In the genomic region with DNA sequence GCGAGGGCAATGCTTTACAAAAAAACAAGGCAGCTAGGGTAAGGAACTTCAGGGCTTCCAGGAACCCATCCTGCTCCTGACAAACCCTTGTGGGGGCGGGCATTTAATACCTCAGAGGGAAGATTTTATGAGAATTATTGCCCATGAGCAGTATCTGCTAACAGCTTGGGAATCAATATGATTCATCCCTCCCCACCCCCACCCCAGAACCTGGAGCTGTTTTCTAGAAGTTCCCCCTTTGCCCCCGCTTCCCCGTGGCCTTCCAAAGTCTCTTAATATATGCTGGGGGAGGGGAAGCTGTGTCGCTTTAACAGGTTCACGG, we compare ENCODE assay signal across 8 mouse cellular contexts. TPM values are rescaled to one million over a fixed set of nuclear protein-coding genes. Genes with fewer than 3 reads are reported as not detected.
DNase-seq lines count a peak whose midpoint lies in the region; ATAC-seq and TF ChIP-seq lines count a peak whose summit lies in the region.
"Had no signal": no experiment of that assay in that cellular context is flagged by ENCODE, and none has a peak within 500 bp of the region (broad histone marks: within the 10 kb centered on the region; RNA-seq: fewer than 3 reads in every experiment).

No protein-coding gene starts in this region.

- no peaks in the 10 kb centered on the region for H3K36me3 ChIP-seq in forebrain, embryonic 12.5 days (replicated peaks)
- no peaks in the 10 kb centered on the region for H3K36me3 ChIP-seq in intestine, embryonic 16.5 days (ENCODE audit: control insufficient read depth, insufficient read depth, low read length)
- no peaks in the 10 kb centered on the region for H3K36me3 ChIP-seq in neural tube, embryonic 15.5 days

- H3K4me3 ChIP-seq in left cerebral cortex, adult 2 months, result peak overlapping the region; percentile 88
- H3K4me3 ChIP-seq in forebrain, embryonic 12.5 days (replicated peaks), result peak overlapping the region; percentile 68
- peak overlapping the region; percentile 67 for H3K4me3 ChIP-seq in intestine, embryonic 16.5 days (ENCODE audit: low read length)
- peak overlapping the region; percentile 71 for H3K4me3 ChIP-seq in neural tube, embryonic 15.5 days (replicated peaks)

- intact Hi-C loops in left cerebral cortex, adult 2 months (cut with DNase I), result loop anchor here (2.0 kb wide), 1 partner anchor 64 kb away; no protein-coding TSS in a partner anchor

- ATAC-seq in forebrain, embryonic 12.5 days (ENCODE audit: low FRiP score), result no peak
- ATAC-seq in intestine, embryonic 16.5 days, result peak; percentile 10; the same call in 1 of the 2 replicates
- ATAC-seq in neural tube, embryonic 15.5 days (ENCODE audit: low FRiP score), result peak; percentile 2

- WGBS in forebrain, embryonic 12.5 days, result 7% methylated on average over 6 of the region's 6 CpGs
- WGBS in intestine, embryonic 16.5 days, result 8% methylated on average over 6 of the region's 6 CpGs
- 5% methylated on average over 6 of the region's 6 CpGs for WGBS in neural tube, embryonic 15.5 days

- no peaks in the 10 kb centered on the region for H3K27me3 ChIP-seq in forebrain, embryonic 12.5 days
- no peaks in the 10 kb centered on the region for H3K27me3 ChIP-seq in intestine, embryonic 16.5 days (replicated peaks; ENCODE audit: control insufficient read depth, insufficient read depth, low read length)
- no peaks in the 10 kb centered on the region for H3K27me3 ChIP-seq in neural tube, embryonic 15.5 days (replicated peaks)

- no peak for DNase-seq in left cerebral cortex, adult 2 months (ENCODE audit: extremely low spot score in 1 of 2, low spot score in 2 of 2)
- no peak for DNase-seq in left cerebral cortex, adult 9 months (ENCODE audit: low spot score in 2 of 2)
- no peak for DNase-seq in adrenal gland, adult 8-10 months
- no peak for DNase-seq in adrenal gland, postnatal 14 days

- H3K27ac ChIP-seq in left cerebral cortex, adult 2 months, result peak overlapping the region; percentile 83
- H3K27ac ChIP-seq in forebrain, embryonic 12.5 days, result peak overlapping the region; percentile 85
- H3K27ac ChIP-seq in intestine, embryonic 16.5 days (ENCODE audit: low read length), result no peak overlapping the region
- peak overlapping the region; percentile 91 for H3K27ac ChIP-seq in neural tube, embryonic 15.5 days (replicated peaks)

- no peaks in the 10 kb centered on the region for H3K9me3 ChIP-seq in forebrain, embryonic 12.5 days
- no peaks in the 10 kb centered on the region for H3K9me3 ChIP-seq in intestine, embryonic 16.5 days (ENCODE audit: control insufficient read depth, low read length)
- no peaks in the 10 kb centered on the region for H3K9me3 ChIP-seq in neural tube, embryonic 15.5 days (replicated peaks)

- peak overlapping the region; percentile 78 for H3K9ac ChIP-seq in forebrain, embryonic 12.5 days
- H3K9ac ChIP-seq in intestine, embryonic 16.5 days (ENCODE audit: low read depth, low read length), result peak overlapping the region; percentile 73; the same call in 1 of the 2 replicates
- H3K9ac ChIP-seq in neural tube, embryonic 15.5 days (replicated peaks), result peak overlapping the region; percentile 76

- H3K4me2 ChIP-seq in forebrain, embryonic 12.5 days, result peak overlapping the region; percentile 57
- H3K4me2 ChIP-seq in intestine, embryonic 16.5 days (ENCODE audit: low read depth, low read length), result peak overlapping the region; percentile 92
- H3K4me2 ChIP-seq in neural tube, embryonic 15.5 days, result peak overlapping the region; percentile 70

- TF ChIP-seq CTCF in left cerebral cortex, adult 2 months (IDR thresholded peaks at IDR 0.05), result no peak

- H3K4me1 ChIP-seq in forebrain, embryonic 12.5 days, result peaks cover 11% of the 10 kb centered on the region
- H3K4me1 ChIP-seq in intestine, embryonic 16.5 days (ENCODE audit: control insufficient read depth, insufficient read depth, low read length), result no peaks in the 10 kb centered on the region
- no peaks in the 10 kb centered on the region for H3K4me1 ChIP-seq in neural tube, embryonic 15.5 days

RNA-seq across cellular contexts. Expression of a gene that starts 0.9 kb away (rescaled TPM):
- 100 to 1,000 TPM in 1 of 2 experiments, 10 to 100 TPM in 1; 95.9 to 117 TPM for total RNA-seq in left cerebral cortex, adult 2 months (2021)
- 185 and 220 TPM in 2 replicates for polyA plus RNA-seq in forebrain, embryonic 12.5 days (2016; fragmentation: Nextera tagmentation; extraction: Ambion mirVana)
- 38.6 and 46.3 TPM in 2 replicates for polyA plus RNA-seq in intestine, embryonic 16.5 days (2015; fragmentation: Nextera tagmentation; extraction: Ambion mirVana)
- polyA plus RNA-seq in neural tube, embryonic 15.5 days (2015; fragmentation: Nextera tagmentation; extraction: Ambion mirVana), result 304 and 344 TPM in 2 replicates
- total RNA-seq in adrenal gland, adult 8-10 months (2022), result 1 to 10 TPM; 2.6 to 8.5 (median 7.1) TPM
- 3.8 and 9.6 TPM in 2 replicates for total RNA-seq in adrenal gland, postnatal 14 days (2021)
- total RNA-seq: liver, adult 2 months had no signal
- polyA plus RNA-seq: liver, adult 2 months had no signal

RNA-seq across cellular contexts. Expression of a gene that starts 46.6 kb away (rescaled TPM):
- 10 to 100 TPM; 18.6 to 23.6 TPM for total RNA-seq in left cerebral cortex, adult 2 months (2021)
- 1.3 and 1.9 TPM in 2 replicates for polyA plus RNA-seq in forebrain, embryonic 12.5 days (2016; fragmentation: Nextera tagmentation; extraction: Ambion mirVana)
- 0.15 and 0.16 TPM in 2 replicates for polyA plus RNA-seq in intestine, embryonic 16.5 days (2015; fragmentation: Nextera tagmentation; extraction: Ambion mirVana)
- polyA plus RNA-seq in neural tube, embryonic 15.5 days (2015; fragmentation: Nextera tagmentation; extraction: Ambion mirVana), result 2.3 and 2.7 TPM in 2 replicates
- 1 to 10 TPM; 1.0 to 2.5 (median 2.4) TPM for total RNA-seq in adrenal gland, adult 8-10 months (2022)
- 0.59 and 1.4 TPM in 2 replicates for total RNA-seq in adrenal gland, postnatal 14 days (2021)
- total RNA-seq: liver, adult 2 months had no signal
- polyA plus RNA-seq: liver, adult 2 months had no signal
